Mouse (Mus musculus) neural tube, embryonic 12.5 days (tissue): Measurements from ENCODE around the gene Anks1b. TPM values are rescaled to one million over a fixed set of nuclear protein-coding genes. Genes with fewer than 3 reads are reported as not detected.

Experiments used
- ATAC-seq: fragments of 200-750 bp; cut with Nextera tagmentation; 2 replicates; pipeline ENCODE4 v1.8.0; 2017; ENCODE audit warnings: low read depth, mild to moderate bottlenecking, moderate TSS enrichment, moderate library complexity; ENCODE audit not compliant: low FRiP score
- H3K27ac ChIP-seq: fragments of 300-500 bp; sonication (generic); 2 replicates; pipeline ENCODE4 v1.5.1; 2016
- H3K27me3 ChIP-seq: fragments of 300-500 bp; sonication (generic); replicated peaks from 2 replicates; pipeline ENCODE4 v1.6.1; 2016; ENCODE audit warnings: mild to moderate bottlenecking
- H3K36me3 ChIP-seq: fragments of 300-500 bp; sonication (generic); 2 replicates; pipeline ENCODE4 v1.6.1; 2016; ENCODE audit warnings: mild to moderate bottlenecking
- H3K4me1 ChIP-seq: fragments of 300-500 bp; sonication (generic); 2 replicates; pipeline ENCODE4 v1.6.1; 2016
- H3K4me2 ChIP-seq: fragments of 300-500 bp; sonication (generic); replicated peaks from 2 replicates; pipeline ENCODE4 v1.6.1; 2016; ENCODE audit warnings: mild to moderate bottlenecking
- H3K4me3 ChIP-seq: fragments of 300-500 bp; sonication (generic); 2 replicates; pipeline ENCODE4 v1.5.1; 2016
- H3K9ac ChIP-seq: fragments of 300-500 bp; sonication (generic); 2 replicates; pipeline ENCODE4 v1.6.1; 2016; ENCODE audit warnings: mild to moderate bottlenecking
- H3K9me3 ChIP-seq: fragments of 300-500 bp; sonication (generic); 2 replicates; pipeline ENCODE4 v1.6.1; 2016; ENCODE audit warnings: mild to moderate bottlenecking
- WGBS: fragments of 180-500 bp; shearing (Covaris S2); methylation state at CpG from one replicate; pipeline ENCODE4 v1.1.7; 2016; 5-methylcytosine and 5-hydroxymethylcytosine counted together
- polyA plus RNA-seq: library from polyadenylated mRNA; unstranded; fragments of >200 nt; fragmentation: Nextera tagmentation; extraction: Ambion mirVana; gene quantifications from 2 replicates; pipeline ENCODE4 v1.2.1, GENCODE M21; 2016

The Anks1b gene
- polyA plus RNA-seq, 1 experiment from 2014 or later, result 25.1 TPM

GRCm38 (mm10) chr10:90356258-90356657 is 482.9 kb downstream of the Anks1b start:
- H3K36me3 ChIP-seq, result no peaks in the 10 kb centered on the region
- WGBS, result no CpG with 5 or more reads among the region's 1 CpGs
- no peak overlapping the region for H3K4me3 ChIP-seq
- no peaks in the 10 kb centered on the region for H3K27me3 ChIP-seq
- H3K4me2 ChIP-seq, result no peak overlapping the region
- no peak overlapping the region for H3K9ac ChIP-seq
- H3K27ac ChIP-seq, result no peak overlapping the region; the same call in 1 of the 2 replicates
- no peaks in the 10 kb centered on the region for H3K9me3 ChIP-seq
- no peaks in the 10 kb centered on the region for H3K4me1 ChIP-seq
- ATAC-seq, result 0 out of 2 replicates have a peak, but pooled peaks have one; percentile 7

GRCm38 (mm10) chr10:90357169-90357907 is 484.0 kb downstream of the Anks1b start:
- Histone ChIP-seq H3K4me2 (no peak overlapping the region), H3K9me3 (no peaks in the 10 kb centered on the region), H3K4me1 (no peaks in the 10 kb centered on the region), H3K27ac (no peak overlapping the region), H3K4me3 (no peak overlapping the region), H3K27me3 (no peaks in the 10 kb centered on the region), H3K36me3 (no peaks in the 10 kb centered on the region), H3K9ac (no peak overlapping the region)
- 91% methylated on average over 1 of the region's 1 CpGs for WGBS
- ATAC-seq, result no peak

GRCm38 (mm10) chr10:90369015-90369414 is 495.7 kb downstream of the Anks1b start:
- H3K27me3 ChIP-seq, result no peaks in the 10 kb centered on the region
- H3K4me3 ChIP-seq, result no peak overlapping the region
- no peaks in the 10 kb centered on the region for H3K4me1 ChIP-seq
- no peak for ATAC-seq
- H3K36me3 ChIP-seq, result no peaks in the 10 kb centered on the region
- no peak overlapping the region for H3K27ac ChIP-seq
- no peak overlapping the region for H3K9ac ChIP-seq
- no peaks in the 10 kb centered on the region for H3K9me3 ChIP-seq
- no peak overlapping the region for H3K4me2 ChIP-seq
- 86% methylated on average over 7 of the region's 7 CpGs for WGBS

- no peaks in the 10 kb centered on the region for H3K4me1 ChIP-seq
- H3K27ac ChIP-seq, result no peak overlapping the region
- H3K4me3 ChIP-seq, result no peak overlapping the region
- H3K27me3 ChIP-seq, result no peaks in the 10 kb centered on the region
- WGBS, result 93% methylated on average over 3 of the region's 3 CpGs
- ATAC-seq, result no peak
- no peaks in the 10 kb centered on the region for H3K36me3 ChIP-seq
- no peak overlapping the region for H3K4me2 ChIP-seq
- H3K9ac ChIP-seq, result no peak overlapping the region
- no peaks in the 10 kb centered on the region for H3K9me3 ChIP-seq
Measured at GRCm38 (mm10) chr10:90370751-90371150, 497.4 kb downstream of the Anks1b start.

GRCm38 (mm10) chr10:90373469-90373868 is 500.2 kb downstream of the Anks1b start:
- no peaks in the 10 kb centered on the region for H3K36me3 ChIP-seq
- ATAC-seq, result no peak
- no peaks in the 10 kb centered on the region for H3K9me3 ChIP-seq
- H3K9ac ChIP-seq, result no peak overlapping the region
- no peaks in the 10 kb centered on the region for H3K4me1 ChIP-seq
- no peak overlapping the region for H3K27ac ChIP-seq
- whole genome bisulfite sequencing, result 33% methylated on average over 4 of the region's 4 CpGs
- no peaks in the 10 kb centered on the region for H3K27me3 ChIP-seq
- H3K4me2 ChIP-seq, result no peak overlapping the region
- no peak overlapping the region for H3K4me3 ChIP-seq

GRCm38 (mm10) chr10:90376605-90377004 is 503.3 kb downstream of the Anks1b start:
- Histone ChIP-seq H3K27me3 (no peaks in the 10 kb centered on the region), H3K4me1 (no peaks in the 10 kb centered on the region), H3K4me2 (no peak overlapping the region), H3K9me3 (no peaks in the 10 kb centered on the region), H3K27ac (no peak overlapping the region), H3K4me3 (no peak overlapping the region), H3K36me3 (no peaks in the 10 kb centered on the region), H3K9ac (no peak overlapping the region)
- ATAC-seq, result no peak
- WGBS, result 63% methylated on average over 1 of the region's 1 CpGs

- H3K36me3 ChIP-seq, result no peaks in the 10 kb centered on the region
- no peak overlapping the region for H3K4me3 ChIP-seq
- ATAC-seq, result no peak
- H3K9ac ChIP-seq, result no peak overlapping the region
- no peaks in the 10 kb centered on the region for H3K27me3 ChIP-seq
- H3K27ac ChIP-seq, result no peak overlapping the region
- no peaks in the 10 kb centered on the region for H3K9me3 ChIP-seq
- H3K4me2 ChIP-seq, result no peak overlapping the region
- 86% methylated on average over 1 of the region's 1 CpGs for WGBS
- H3K4me1 ChIP-seq, result no peaks in the 10 kb centered on the region
Measured at GRCm38 (mm10) chr10:90380062-90380461, 506.8 kb downstream of the Anks1b start.

GRCm38 (mm10) chr10:90380704-90381339 is 507.5 kb downstream of the Anks1b start:
- no peak for ATAC-seq
- H3K4me3 ChIP-seq, result no peak overlapping the region
- no peaks in the 10 kb centered on the region for H3K4me1 ChIP-seq
- no peaks in the 10 kb centered on the region for H3K9me3 ChIP-seq
- no peaks in the 10 kb centered on the region for H3K36me3 ChIP-seq
- 63% methylated on average over 8 of the region's 8 CpGs for WGBS
- no peak overlapping the region for H3K9ac ChIP-seq
- H3K27me3 ChIP-seq, result no peaks in the 10 kb centered on the region
- no peak overlapping the region for H3K27ac ChIP-seq
- no peak overlapping the region for H3K4me2 ChIP-seq

- Histone ChIP-seq H3K9ac (no peak overlapping the region), H3K9me3 (no peaks in the 10 kb centered on the region), H3K27ac (no peak overlapping the region), H3K36me3 (no peaks in the 10 kb centered on the region), H3K27me3 (no peaks in the 10 kb centered on the region), H3K4me1 (no peaks in the 10 kb centered on the region), H3K4me2 (no peak overlapping the region), H3K4me3 (no peak overlapping the region)
- ATAC-seq, result no peak
- whole genome bisulfite sequencing, result 92% methylated on average over 4 of the region's 4 CpGs
Measured at GRCm38 (mm10) chr10:90400382-90400781, 527.1 kb downstream of the Anks1b start.

GRCm38 (mm10) chr10:90408484-90408883 is 535.2 kb downstream of the Anks1b start:
- 93% methylated on average over 2 of the region's 2 CpGs for whole genome bisulfite sequencing
- H3K27ac ChIP-seq, result no peak overlapping the region
- no peak overlapping the region for H3K4me3 ChIP-seq
- H3K4me1 ChIP-seq, result no peaks in the 10 kb centered on the region
- H3K27me3 ChIP-seq, result no peaks in the 10 kb centered on the region
- H3K9me3 ChIP-seq, result no peaks in the 10 kb centered on the region
- H3K36me3 ChIP-seq, result no peaks in the 10 kb centered on the region
- ATAC-seq, result no peak
- H3K9ac ChIP-seq, result no peak overlapping the region
- H3K4me2 ChIP-seq, result no peak overlapping the region

GRCm38 (mm10) chr10:90431527-90431926 is 558.2 kb downstream of the Anks1b start:
- peaks cover 4% of the 10 kb centered on the region; the same call in 1 of the 2 replicates for H3K4me1 ChIP-seq
- ATAC-seq, result no peak
- H3K9me3 ChIP-seq, result no peaks in the 10 kb centered on the region
- no peak overlapping the region for H3K9ac ChIP-seq
- H3K36me3 ChIP-seq, result no peaks in the 10 kb centered on the region
- 85% methylated on average over 5 of the region's 5 CpGs for WGBS
- H3K4me2 ChIP-seq, result no peak overlapping the region
- no peak overlapping the region for H3K27ac ChIP-seq
- H3K27me3 ChIP-seq, result no peaks in the 10 kb centered on the region
- no peak overlapping the region for H3K4me3 ChIP-seq

- Histone ChIP-seq H3K4me3 (no peak overlapping the region), H3K4me2 (peak overlapping the region; percentile 47), H3K9me3 (no peaks in the 10 kb centered on the region), H3K27ac (no peak overlapping the region), H3K4me1 (peaks cover 4% of the 10 kb centered on the region; the same call in 1 of the 2 replicates), H3K9ac (no peak overlapping the region), H3K27me3 (no peaks in the 10 kb centered on the region), H3K36me3 (no peaks in the 10 kb centered on the region)
- 44% methylated on average over 9 of the region's 9 CpGs for WGBS
- ATAC-seq, result 0 out of 2 replicates have a peak, but pooled peaks have one; percentile 41
Measured at GRCm38 (mm10) chr10:90431974-90432373, 558.7 kb downstream of the Anks1b start.
